Mouse (Mus musculus): ENCODE measurements at regions not wholly inside any gene's neighbourhood (a gene's known extent, or its start where the extent isn't known, plus 50 kb on each side); places are given as distances from the start of the nearest gene placed in this dataset.

DNA sequence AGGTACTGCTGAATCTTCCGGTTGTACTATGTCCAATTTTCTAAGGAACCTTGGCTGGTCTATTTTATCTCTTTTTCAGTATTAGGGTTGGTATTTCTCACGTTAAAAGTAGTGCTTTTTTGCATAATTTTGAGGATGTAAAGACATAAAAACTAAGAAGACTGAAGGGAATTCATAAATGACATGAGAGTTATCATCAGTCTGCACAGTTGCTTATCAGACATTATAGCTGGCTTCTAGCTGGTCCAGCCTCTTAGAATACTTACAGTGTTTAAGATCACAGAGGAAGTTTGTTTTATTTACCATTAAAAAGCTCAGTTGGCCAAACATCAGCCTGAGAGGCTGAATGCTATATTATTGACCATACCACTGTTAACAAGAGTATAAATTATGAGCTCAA lies 1130.2 kb downstream of the Cdh11 start:
- TF ChIP-seq CTCF (IDR thresholded peaks at IDR 0.05; ENCODE audit: low read depth, low read length) (no peak), POLR2A (IDR thresholded peaks at IDR 0.05; ENCODE audit: extremely low read depth, insufficient read depth, low read length) (no peak)

Measured in liver, adult 2 months (tissue).